Mouse (Mus musculus) adrenal gland, postnatal 25 days (tissue): ENCODE measurements around the gene Ackr2. TPM values are rescaled to one million over a fixed set of nuclear protein-coding genes. Genes with fewer than 3 reads are reported as not detected.

Experiments used
- DNase-seq: peaks from one replicate; pipeline ENCODE4 v3.0.0; 2021; ENCODE audit warnings: mixed read lengths
- total RNA-seq: library from RNA; stranded (reverse); gene quantifications from 2 replicates; pipeline ENCODE4 v1.2.3, GENCODE M21; 2021

Gene Ackr2
- total RNA-seq, 1 experiment from 2014 or later, result 0.52 TPM

DNA sequence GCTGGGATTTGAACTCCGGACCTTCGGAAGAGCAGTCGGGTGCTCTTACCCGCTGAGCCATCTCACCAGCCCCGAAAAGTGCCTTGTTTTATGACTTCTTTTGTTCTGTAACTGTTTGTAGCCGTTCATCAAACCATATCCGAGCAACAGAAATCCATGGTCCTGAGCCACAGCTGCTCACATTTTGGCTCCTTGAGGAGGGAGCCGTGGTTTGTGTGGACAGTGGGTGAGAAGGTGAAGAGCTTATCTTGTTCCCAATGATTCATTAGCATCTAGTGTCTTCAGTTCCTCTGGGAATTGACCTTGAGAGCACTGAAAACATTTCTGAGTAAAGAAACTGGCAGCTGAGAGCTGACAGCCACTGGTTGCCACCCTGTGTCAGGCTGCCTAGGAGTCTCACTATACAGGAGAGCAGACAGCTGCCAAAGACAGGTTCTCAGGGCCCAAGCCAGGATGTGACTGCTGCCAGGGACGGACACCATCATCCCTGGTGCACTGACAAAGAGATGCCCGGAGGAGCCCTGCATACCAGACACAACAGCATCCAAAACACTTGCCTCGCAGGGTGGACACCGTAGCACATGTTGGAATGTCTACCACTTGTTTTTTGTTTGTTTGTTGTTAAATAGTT, 6.0 kb upstream of the Ackr2 start:
- no peak for DNase-seq

DNA sequence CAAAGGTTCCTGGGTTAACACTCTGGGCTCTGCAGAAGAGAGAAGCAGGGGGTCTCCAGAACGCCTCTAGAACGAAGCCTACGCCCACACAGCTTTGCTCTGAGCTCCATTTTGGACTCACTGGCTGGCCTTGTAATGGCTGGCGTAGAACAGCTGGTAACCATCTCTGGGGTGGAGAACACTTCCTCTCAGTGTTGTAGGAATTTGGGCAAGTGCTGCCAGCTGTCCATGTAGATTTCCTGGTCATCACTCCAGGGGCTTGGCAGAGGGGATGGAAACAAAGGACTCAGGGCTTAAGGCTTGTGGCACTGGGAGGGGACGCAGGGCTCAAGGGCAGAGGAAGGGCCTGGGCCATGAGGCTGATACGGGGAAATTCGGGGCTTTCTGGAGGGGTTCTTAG, 3.7 kb upstream of the Ackr2 start:
- no peak for DNase-seq

DNA sequence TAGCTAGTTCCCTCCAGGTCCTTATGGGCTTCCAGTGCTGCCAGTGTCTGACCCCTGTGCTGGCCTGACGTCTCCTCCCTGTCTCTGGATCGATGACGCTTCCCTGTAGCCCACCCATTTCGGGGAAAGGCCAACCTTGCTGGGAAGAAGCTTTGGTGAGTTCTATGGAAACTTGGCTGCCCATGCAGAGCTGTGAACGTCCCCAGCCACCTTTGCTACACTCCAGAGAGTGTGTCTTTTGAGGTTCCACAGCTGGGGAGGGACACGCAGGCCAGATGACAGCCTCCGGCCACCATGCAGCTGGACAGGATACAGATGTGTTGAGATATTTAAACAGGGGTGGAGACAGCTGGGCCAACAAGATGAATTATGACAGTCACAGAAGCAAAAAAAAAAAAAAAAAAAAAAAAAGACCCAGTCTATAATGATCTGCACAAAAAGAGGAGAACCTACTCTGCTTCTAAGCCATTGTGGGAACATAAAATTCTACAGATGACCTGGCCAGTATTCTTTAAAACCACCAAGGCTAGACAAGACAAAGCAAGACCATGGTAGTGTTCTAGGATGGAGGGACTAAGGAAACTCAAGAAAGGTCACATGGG, 2.7 kb upstream of the Ackr2 start:
- no peak for DNase-seq

DNA sequence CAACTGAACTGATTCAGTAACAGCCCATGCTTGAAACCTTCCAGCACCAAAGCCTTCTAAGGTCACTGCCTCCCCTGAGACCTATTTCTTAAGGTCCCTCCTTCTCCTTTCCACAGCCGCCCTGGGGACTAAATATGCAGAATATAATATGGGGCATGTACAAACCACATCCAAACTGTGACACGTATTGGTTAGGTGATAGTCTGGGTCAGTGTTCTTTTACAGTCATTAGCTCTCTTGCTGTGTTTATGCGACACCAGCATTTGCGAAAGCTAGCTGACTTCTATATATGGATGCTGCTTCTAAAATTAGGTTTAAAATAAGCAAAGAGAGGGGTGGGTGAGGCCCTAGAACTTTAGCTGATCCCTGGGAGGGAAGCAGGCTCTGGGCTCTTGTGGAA, 1.3 kb upstream of the Ackr2 start:
- no peak for DNase-seq

DNA sequence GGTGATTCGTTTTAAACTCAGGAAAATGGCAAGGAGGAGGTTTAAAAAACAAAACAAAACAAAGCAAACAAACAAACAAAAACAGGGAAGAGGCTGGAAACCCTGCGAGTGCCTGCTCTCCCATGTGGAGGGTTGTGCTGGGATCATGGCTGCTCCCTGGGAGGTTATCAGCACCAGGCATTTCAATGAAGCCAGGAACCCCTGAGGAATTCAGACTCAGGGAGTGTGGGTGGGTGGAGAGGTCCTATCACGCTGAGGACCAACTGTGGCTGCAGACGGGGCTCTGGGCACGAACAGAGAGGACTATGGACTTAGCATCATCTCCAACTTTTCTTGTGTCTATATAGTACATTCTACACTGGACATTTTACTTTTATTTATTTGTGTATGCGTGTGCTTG, 1.2 kb downstream of the Ackr2 start:
- no peak for DNase-seq

DNA sequence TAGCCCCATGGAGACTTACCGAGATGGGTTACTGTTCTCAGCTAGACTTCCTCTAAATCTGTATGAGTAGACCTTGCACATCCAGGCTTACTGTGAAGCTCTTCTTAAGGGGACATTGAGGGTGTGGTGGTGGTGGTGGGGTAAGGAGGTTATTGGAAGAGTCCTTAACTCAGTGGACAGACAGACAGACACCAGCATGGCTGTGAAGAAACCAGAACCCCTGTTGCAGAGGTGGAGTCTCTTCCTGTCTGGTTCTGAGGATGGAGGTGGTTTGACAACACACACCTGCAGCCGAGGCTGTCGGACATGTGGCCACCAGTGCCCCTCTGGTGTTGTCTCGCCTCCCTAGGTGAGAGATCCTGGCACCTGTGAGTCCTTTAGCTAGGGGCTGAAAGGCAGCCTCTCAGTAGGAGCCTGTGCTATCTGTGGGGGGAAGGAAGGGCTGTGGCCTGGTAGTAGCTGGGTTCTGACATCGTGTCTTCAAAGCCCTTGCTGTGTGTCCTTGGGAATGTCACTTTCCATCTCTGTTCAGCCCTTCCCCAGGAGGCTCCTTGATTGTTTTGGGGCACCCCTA, 2.2 kb downstream of the Ackr2 start:
- no peak for DNase-seq

DNA sequence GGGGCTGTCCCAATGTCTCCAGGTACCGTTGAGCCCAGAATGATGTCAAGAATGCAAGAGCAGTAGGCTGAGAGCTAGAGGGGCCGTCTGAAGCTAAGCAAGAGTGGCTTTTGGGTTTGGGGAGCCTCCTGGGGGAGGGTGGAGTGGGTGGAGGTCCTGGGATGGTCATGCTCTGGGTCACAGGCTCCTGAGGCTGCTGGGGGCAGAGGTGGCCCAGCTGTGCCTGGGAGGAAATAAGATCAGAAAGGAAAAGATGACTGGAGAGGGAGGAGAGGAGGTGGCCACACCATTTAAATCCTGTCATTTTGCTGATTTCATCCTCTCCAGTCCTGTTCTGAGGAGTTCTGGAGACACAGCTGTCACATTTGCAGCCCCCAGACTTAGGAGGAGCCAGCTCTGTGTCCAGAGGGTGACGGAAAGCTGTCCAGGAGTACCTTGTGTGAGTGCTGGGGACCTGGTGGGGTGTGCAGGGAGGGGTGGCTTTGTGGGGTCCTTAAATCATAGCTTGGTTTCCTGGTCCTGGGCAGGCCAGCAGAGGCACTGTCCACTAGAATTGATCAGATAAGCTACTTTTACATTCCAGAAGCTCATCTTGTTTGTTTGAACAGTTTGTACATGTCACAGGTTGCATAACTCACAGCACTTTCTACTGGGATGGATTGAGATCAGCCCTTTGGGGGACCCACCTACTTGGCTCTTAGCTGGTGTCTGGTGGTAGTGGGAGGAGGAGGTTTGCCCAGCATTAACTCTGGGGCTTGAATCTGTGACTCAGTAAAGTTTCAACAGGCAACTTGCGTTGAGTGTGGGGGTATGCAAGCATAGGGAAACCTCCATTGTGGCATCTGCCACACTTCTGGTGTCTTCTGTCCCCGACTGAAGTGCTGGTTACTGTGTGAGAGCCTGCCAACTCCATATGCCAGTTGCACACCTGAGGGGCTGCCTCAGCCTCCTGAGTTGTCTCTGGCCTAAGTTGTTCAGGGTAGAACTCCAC, 3.9 kb downstream of the Ackr2 start:
- no peak for DNase-seq

DNA sequence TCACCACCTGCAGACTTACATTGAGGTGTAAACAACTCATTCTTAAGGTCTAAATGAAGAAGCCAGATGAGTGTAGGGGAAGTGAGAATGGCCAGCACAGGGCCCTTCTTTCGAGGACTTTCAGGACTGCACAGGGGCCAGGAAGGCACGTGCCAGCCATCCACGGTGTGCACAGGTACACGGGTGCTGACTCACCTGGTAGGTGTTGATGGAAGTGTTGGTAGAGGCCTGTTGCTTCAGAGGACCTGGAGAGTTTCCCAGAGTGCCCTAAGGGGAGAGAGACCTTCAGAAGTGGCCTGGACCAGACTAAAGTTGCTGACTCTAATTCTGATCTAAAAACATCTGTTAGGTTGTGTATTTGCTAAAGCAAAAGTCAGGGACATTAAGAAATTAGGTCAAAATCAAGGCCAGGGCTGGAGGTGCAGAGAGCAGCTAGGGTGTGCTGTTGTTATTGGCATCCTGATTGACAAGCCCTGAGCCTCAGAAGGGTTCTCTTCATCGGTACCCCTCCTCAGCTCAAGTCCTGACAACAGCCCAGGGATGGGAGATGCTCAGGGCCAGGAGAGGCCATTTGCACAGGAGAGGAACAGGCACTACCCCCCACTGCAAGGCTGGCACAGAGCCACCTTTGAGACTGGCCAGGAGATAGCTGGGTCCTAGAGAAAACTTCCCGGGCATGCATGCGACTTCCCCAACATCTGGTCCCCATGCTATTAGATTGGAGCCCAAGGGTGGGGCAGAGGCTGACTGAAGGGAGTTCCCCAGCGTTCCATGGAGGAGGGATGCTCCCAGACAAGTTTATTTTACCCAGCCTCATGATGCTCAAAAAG, 5.5 kb downstream of the Ackr2 start:
- peak; percentile 59 for DNase-seq

DNA sequence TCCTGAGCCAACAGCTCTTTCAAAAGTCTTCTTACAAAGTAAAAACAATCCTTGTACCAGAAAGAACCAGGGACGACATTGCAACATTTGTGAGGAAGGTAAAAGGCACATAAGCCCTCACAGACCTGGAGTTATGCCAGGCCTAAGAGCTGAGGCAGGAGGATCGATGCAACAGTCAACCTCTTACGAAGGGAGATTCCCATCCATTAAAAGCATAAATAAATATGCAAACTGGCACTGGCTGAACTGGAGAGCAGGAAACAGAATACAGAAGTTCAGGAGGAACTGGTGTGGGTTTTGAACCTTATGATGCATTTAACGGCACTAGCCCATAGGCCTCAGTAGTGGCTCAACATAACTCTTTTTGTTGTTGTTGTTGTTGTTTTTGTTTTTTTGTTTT, 6.2 kb downstream of the Ackr2 start:
- no peak for DNase-seq

DNA sequence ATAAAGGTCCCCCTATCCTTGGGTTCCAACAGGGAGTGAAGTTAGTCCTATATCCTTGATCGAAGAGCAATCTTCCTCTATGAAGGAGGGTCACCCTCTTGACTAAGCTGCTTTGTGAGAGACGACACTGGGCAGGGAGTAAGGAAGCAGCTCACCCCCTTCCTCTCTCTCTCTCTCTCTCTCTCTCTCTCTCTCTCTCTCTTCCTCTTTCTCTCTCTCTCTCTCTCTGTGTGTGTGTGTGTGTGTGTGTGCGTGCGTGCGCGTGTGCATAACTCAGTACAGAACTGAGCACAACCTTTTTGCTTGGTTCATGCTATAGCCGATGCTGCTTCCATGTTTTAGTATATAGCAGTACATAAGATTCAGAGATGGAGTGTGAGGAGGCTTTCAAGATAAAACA, 6.8 kb downstream of the Ackr2 start:
- no peak for DNase-seq

DNA sequence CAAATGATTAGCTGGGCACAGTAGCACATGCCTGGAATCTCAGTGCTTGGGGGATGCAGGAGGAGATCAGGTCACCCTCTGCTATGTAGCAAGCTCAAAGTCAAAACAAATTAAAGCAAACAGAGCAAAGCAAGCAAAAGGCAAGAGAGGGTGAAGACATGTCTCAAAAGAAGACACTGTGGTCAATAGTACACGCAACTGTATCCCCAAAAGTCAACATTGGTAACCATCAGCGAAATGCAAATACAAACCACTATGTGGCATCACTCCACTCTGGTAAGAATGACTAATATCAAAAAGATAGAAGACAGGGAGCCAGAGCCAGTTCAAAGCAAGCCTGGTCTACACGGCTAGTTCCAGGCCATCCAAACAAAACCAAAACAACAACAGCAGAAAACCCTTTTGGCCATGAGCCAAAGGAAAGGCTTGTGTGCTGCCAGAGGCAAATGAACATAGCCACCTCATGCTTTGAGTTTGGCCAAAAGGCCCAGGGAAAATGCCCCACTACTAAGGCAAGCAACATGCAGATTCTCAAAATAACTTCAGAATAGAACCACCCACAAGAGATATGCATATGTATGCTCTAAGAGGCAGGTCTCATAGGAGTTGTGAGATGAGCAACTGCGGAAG, 7.5 kb downstream of the Ackr2 start:
- no peak for DNase-seq

DNA sequence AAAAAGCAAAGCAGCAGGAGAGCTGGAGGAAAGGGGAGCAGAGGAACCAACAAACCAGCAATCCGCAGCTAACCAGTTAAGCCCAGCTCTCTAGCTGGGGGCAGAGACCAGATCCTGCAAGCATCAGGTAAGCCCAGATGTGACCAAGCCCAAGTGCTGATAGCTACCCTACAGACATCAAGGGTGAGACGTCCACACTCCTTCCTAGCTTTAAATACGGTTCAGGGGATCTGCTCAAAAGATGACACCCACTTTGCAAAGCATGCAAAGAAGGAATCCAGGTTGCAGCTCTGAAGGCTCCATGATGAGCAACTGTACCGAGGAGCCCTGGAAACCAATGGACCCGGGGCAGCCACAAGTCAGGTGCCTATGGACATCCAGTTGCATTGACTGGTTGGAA, 8.3 kb downstream of the Ackr2 start:
- DNase-seq, result no peak

DNA sequence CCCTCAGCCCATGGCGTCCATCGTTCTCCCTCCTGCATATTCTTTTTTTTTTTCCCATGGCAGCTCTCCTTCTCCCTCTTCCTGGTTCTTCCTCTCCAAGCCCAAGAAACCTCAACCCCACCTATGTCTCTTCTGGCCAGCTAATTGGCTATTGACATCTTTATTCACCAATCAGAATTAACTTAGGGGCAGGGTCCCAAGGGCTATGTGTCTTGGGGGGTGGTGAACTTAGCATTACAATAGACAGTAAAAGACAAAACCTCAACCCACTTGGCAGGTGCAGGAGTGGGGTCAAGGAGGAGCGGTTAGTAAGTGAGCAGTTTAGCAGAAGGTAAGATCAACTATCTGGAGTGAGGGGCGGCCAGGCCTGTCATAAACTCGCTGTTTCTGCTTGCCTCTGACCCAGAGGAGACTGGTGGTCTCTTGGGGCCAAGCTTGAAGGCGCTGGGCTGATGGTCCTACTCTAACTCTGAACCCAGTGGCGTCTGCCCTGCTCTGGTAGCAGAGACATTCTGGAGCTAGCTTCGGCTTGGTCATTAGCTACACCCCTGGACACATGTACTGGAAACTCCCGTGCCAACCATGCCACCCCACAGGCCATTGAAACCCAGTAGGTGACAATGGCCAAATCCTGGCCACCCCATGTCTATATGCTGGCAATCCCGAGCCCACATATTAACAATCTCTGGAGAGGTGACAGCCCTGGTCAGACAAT, 9.4 kb downstream of the Ackr2 start:
- DNase-seq, result no peak

DNA sequence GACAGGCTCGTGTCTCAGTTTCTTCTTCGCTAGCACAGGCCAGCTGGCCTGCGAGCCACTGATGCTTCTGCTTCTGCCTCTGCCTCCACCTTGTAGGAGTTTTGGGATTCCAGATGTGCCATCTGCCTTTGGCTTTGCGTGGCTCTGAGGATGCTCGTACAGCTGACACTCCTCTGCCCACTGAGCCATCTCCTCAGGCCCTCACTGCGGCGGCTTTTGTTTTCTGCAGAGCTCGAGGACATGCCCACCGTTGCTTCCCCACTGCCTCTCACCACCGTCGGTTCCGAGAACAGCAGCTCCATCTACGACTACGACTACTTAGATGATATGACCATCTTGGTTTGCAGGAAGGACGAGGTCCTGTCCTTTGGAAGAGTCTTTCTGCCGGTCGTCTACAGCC, 10.2 kb downstream of the Ackr2 start:
- DNase-seq, result no peak

DNA sequence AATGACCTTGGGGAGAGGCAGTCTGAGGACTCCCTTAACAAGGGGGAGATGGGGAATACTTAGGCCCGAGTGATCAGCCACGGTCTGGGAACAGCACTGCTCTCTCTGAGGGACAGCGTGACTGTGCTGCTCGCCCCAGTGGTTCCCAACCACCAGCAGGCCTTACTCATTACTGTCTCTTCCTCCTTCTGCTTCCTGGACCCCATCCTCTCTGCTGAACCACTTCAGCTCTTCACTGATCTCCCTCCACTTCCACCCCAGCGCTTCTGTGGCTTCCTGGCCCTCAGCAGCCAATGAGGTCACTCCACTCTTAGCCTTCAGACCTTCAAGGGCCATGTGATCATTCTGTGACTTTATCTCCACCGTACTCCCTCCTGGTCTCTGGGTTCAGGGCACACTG, 11.5 kb downstream of the Ackr2 start:
- no peak for DNase-seq

DNA sequence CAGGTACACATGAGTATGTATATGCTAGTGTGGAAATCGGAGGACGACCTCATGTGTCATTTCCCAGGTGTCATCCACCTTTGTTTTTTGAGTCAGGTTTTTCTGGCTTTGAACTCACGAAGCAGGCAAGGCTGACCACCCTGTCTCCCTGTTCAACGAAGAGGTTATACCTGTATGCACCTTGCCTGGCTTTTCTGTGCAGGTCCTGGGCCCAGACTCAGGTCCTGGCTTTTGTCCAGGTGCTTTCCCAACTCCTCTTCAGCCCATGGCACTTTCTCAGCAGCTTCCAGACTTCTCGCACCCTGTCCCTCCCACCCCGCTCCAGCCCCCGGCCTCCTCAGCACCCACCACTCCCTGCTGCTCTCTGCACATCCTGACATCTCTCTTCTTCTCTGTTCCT, 13.0 kb downstream of the Ackr2 start:
- DNase-seq, result no peak

DNA sequence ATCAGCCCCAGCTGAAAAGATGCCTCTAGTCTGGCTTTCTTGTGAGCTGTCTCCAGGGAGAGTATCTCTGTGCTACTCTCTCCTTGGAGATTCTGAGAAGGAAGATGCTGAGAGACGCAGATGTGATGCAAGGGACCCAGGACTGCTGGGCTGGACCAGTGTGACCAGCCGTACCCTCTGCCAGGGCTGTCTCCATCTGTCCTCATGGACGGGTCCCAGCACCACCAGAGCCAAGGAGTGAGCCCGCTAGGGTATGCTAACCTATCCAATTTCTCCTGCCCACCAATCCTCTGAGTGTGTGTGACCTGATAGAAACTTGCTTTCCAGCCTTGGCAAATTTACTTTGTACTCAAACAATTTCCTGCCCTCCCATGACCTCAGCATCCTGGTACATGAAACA, 14.6 kb downstream of the Ackr2 start:
- no peak for DNase-seq

DNA sequence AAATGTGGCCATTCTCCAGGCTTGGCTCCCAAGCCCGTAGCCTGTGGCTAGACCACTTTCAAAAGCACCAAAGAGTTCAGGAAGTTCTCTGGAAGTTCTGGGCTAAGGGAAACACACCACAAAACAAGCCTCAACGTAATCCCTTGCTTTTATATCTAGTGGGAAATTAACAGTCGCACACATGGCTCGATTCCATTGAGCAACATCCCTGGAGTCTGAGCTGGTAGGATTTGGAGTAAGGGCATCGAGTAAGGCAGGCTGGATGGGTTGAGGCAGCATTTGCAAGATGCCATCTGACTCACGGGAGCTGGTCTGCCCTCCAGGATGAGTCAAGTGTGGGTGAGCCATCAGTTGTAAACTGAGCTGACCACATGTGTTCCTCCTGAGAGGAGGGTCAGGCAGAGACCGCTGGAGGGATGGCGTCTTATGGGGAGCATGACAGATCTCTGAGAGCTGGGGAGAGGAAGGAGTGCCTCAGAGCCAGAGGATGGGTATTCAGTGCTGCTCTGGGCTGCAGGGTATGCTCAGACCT, 16.1 kb downstream of the Ackr2 start:
- DNase-seq, result peak; percentile 28

DNA sequence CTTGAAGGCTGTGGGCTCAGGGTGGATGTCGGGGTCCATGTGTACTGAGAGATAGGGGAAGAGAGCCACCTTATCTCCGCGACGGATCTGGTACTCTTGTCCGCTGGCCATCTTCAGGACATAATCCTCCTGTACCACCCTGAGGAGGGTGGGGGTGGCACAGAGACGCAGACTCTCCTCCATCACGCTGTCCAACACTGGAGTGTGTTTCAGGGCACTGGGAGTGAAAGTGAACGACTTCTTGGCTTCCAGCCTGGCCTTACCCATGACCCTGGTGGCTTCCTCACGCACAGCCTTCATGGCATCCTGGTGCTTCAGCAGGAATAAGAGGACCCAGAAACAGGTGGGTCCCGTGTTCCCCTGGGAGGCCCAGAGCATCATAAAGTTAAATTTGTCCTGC, 16.9 kb downstream of the Ackr2 start:
- DNase-seq, result no peak

DNA sequence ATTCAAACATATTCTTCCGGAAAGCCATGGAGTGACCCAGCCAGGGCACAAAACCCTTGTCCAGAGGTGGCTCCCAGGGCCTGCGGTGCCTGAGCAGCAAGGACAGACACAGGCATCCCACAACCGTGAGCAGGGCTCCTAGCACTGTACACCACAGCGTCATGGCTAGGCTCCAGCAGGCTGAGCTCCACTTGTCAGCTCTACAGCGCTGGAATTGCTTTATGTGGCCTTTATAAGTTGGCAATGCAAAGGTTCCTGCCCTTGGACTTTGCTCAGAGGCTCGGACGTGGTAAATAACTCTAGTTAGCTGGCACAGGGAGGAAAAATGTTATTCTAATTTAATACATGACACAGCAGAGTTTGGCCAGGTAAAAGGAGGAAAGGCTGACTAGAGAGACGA, 17.9 kb downstream of the Ackr2 start, which contains the start of gene Cyp8b1:
Gene Cyp8b1, minus strand, starts transcription at position 204 of the 400 bp plus-strand sequence.
- peak; percentile 69 for DNase-seq
